Mouse (Mus musculus) urinary bladder, postnatal 36 days (tissue): Measurements from ENCODE around the gene Cd163l1.
A peak's percentile ranks its signal among the peaks of the same experiment; 100 is the strongest.

Source experiments
- DNase-seq, 2 experiments: peaks; one replicate each; pipeline ENCODE4 v3.0.0; 2022; ENCODE audit warnings: low spot score in 2 of 2, mixed read lengths in 1 of 2

The Cd163l1 gene

GRCm38 (mm10) chr7:140217967-140218366 lies at the start of gene Cd163l1:
TSS of gene Cd163l1 (plus strand) at chr7:140218267.
- DNase-seq, result no peak

GRCm38 (mm10) chr7:140169386-140169785 lies 48.7 kb upstream of the Cd163l1 start:
- DNase-seq, result no peak

GRCm38 (mm10) chr7:140170863-140171262 lies 47.2 kb upstream of the Cd163l1 start:
- no peak for DNase-seq

- DNase-seq, result no peak
These were observed 45.1 kb upstream of the Cd163l1 start, which contains the start of gene Olfr523 for GRCm38 (mm10) chr7:140172936-140173335. TSS of gene Olfr523 (plus strand) at chr7:140173217.

- no peak for DNase-seq
These were observed 38.9 kb upstream of the Cd163l1 start for GRCm38 (mm10) chr7:140179176-140179575.

DNA sequence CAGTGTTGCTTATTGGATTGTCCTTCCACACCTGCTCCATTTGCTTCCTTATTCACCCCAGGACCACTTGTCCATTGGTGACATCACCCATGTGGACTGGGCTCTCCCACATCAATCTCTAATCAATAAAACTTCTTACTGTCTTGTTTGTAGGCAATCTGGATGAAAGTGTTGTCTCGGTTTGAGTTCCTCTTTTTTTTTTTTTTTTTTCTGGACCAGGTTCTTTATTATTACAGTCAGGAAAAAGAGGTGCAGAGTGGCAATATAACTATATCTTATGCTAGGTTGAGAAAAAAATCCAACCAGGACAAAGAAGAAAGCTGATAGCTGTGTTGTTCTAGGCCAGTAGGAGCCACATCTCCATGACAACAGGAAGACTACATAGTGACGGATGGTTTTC lies 37.4 kb upstream of the Cd163l1 start:
- no peak for DNase-seq

DNA sequence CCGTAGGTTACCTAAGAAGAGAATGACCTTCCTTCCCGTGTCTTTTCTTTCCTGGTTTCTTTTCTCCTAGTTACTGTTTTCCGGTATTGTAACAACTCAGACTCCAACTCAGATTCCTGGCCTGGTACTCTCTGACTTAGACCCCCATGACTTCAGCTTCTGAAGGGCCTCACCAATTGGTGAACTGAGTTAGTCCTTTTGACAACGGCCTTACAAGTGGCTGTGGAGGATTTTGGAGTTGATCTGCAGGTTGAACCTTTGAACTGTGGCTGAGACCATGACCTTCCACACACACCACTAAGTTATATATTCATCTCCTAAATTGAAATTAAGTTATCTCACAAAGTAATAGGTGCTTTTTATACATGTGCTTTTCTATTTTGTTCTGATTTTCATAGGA lies 33.9 kb upstream of the Cd163l1 start:
- no peak for DNase-seq

GRCm38 (mm10) chr7:140186646-140187620 lies 31.1 kb upstream of the Cd163l1 start:
- peak; percentile 19 to 30 for DNase-seq

- no peak for DNase-seq
These were observed 30.2 kb upstream of the Cd163l1 start for GRCm38 (mm10) chr7:140187721-140188390.

DNA sequence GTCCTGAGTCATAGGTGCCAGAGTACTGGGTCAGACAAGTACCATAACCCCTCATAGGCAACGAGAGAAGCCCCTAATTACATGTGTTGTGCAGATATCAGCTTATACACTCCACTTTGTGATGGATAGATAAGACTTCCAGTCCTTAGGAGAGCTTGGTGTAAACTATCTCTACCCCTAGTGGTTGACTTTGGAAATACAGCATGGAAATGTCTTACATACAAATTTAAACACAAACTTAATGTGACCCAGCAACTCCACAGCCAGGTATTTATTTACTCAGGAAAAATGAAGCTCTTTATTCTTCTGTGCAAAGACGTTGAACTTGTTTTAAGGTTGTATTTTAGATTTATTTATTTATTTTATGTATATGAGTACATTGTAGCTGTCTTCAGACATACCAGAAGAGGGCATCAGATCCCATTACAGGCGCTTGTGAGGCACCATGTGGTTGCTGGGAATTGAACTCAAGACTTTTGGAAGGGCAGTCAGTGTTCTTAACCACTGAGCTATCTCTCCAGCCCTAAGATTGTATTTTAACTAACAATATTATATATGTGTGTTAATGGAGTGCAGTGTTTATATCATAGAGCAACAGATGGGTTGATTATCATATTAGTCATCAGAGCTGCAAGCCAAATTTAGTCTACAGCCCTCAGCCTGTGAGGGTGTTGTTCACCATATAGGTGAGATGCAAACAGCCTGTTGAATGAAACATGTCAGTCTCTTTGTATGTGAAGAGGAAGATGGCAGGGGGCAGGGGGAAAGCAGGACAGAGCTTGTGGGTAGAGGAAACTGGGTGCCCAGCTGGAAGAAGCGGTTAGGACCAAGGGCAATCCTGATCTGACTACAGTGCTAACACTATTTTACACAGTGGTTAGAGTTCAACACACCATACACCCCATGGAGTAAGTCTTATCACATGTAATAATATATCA lies 29.4 kb upstream of the Cd163l1 start:
- no peak for DNase-seq

DNA sequence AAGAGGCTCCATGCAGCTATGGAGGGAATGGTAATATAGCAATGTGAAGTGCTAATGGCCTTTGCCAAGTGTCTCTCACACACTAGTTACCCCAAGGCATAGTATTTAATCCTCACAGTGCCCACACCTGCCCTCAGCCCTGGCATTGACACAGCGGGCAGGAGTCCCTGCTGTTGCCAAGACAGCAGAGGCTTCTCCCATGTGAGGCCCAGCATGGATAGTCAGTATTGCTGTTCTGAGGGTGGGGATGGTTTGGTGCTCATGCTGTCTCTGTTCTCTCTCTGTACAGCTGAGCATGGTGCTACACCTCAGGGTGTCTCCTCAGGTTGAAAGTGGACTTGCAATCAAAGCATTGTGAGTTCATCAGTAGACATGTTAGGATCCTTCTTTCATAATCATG lies 27.6 kb upstream of the Cd163l1 start:
- DNase-seq, result no peak

DNA sequence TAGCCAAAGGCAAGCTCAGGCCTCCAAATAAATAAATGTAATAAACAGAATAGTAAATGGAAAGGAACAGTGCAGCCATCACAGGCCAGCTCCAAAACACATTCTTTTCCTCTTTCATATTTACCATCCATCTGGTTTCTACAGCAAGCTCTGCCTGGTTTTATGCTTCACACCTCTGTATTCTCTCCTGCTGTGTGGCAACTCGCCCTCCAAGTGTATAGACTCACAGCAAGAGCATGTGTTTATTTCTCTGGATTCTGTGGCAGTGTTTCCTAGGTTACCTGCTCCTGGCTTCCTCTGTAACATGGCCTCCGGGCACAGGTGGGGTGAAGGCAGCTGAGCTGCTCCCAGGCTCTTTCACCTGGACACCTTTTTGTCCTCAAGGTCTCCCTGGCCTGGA lies 25.6 kb upstream of the Cd163l1 start:
- DNase-seq, result no peak

DNA sequence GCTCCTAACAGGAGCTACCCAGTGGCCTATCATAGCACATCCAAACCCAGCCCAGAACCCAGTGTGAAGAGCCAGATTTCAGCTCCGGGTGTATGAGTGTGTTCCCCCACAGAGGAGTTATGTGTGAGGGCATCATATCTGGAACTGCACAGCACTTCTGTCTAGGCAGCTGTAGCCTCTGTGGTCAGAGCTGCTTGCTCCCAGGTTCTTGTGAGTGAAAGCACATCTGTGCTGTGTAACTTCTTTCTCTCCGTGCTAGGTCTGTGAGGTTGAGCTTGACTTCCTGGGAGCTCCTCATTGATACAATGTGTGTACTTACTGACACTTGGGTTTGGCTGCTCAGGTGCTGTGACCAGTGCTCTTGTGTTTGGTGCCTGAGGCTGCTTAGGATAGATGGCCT lies 25.2 kb upstream of the Cd163l1 start:
- DNase-seq, result no peak

- no peak for DNase-seq
These were observed 24.0 kb upstream of the Cd163l1 start for GRCm38 (mm10) chr7:140194031-140194430.

- DNase-seq, result no peak
These were observed 22.1 kb upstream of the Cd163l1 start for GRCm38 (mm10) chr7:140196002-140196401.

- DNase-seq, result no peak
These were observed 17.0 kb upstream of the Cd163l1 start for GRCm38 (mm10) chr7:140201090-140201489.

GRCm38 (mm10) chr7:140205864-140206263 lies 12.2 kb upstream of the Cd163l1 start, which contains the start of gene Olfr524:
TSS of gene Olfr524 (minus strand) at chr7:140205964.
- DNase-seq, result no peak

GRCm38 (mm10) chr7:140206904-140207303 lies 11.2 kb upstream of the Cd163l1 start:
- no peak for DNase-seq

GRCm38 (mm10) chr7:140208153-140208552 lies 9.9 kb upstream of the Cd163l1 start:
- no peak for DNase-seq

DNA sequence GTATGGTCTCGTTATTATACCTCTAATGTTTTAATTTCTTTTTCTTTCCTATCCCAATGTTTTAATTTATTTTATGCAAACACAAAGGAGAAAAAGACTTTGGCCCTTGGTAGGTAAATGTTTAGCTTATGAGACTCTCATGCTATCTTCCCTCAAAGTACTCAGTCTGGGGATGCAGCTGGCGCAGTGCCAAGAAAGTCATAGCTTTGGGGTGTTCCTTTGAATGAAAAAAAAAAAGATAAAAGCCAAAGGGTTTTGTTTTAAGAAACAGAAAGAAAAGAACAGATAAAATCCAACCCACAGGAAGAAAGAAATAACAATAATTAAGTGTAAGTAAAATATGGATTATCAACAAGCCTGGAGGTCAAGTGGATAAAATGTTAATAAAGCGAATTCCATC lies 9.4 kb upstream of the Cd163l1 start:
- no peak for DNase-seq

- no peak for DNase-seq
These were observed 4.2 kb upstream of the Cd163l1 start for GRCm38 (mm10) chr7:140213841-140214240.

DNA sequence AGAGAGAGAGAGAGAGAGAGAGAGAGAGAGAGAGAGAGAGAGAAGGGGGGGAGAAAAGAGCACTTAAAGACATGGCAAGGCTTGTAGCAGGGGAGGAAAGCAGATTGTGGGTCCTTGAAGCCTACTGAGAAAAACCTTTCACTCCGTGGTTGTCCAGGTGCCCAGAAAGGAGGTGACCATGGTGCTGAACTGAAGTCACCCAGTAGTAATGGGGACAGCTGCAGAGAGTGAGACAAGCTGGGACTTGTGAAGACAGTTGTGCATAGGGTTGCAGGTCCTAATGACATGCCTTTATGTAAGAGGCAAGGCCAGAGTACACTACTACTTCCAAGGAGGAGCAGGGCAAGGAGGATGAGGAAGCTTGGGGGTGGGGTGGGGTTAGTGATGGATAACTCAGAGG lies 1.2 kb downstream of the Cd163l1 start:
- no peak for DNase-seq
